Mouse (Mus musculus) forebrain, postnatal 0 days (tissue): ENCODE measurements around the gene 8030474K03Rik. TPM values are rescaled to one million over a fixed set of nuclear protein-coding genes. Genes with fewer than 3 reads are reported as not detected.

ENCODE experiments used
- ATAC-seq: fragments of 200-750 bp; cut with Nextera tagmentation; 2 replicates; pipeline ENCODE4 v1.8.0; 2017; ENCODE audit warnings: mild to moderate bottlenecking, moderate library complexity
- DNase-seq: peaks from one replicate; pipeline ENCODE4 v3.0.0-alpha.2; 2015
- H3K27ac ChIP-seq: fragments of 300-500 bp; sonication (generic); 2 replicates; pipeline ENCODE4 v1.5.1; 2014; ENCODE audit warnings: low read depth, mild to moderate bottlenecking, antibody characterized with exemption, low read length, moderate library complexity, mixed read lengths
- H3K27me3 ChIP-seq: fragments of 300-500 bp; sonication (generic); 2 replicates; pipeline ENCODE4 v1.6.1; 2014; ENCODE audit warnings: mild to moderate bottlenecking, low read length, mixed read lengths; ENCODE audit not compliant: insufficient read depth
- H3K36me3 ChIP-seq: fragments of 300-500 bp; sonication (generic); 2 replicates; pipeline ENCODE4 v1.6.1; 2014; ENCODE audit warnings: mild to moderate bottlenecking, moderate library complexity; ENCODE audit not compliant: insufficient read depth
- H3K4me1 ChIP-seq: fragments of 300-500 bp; sonication (generic); 2 replicates; pipeline ENCODE4 v1.6.1; 2014; ENCODE audit warnings: antibody characterized with exemption; ENCODE audit not compliant: insufficient read depth
- H3K4me2 ChIP-seq: fragments of 300-500 bp; sonication (generic); 2 replicates; pipeline ENCODE4 v1.6.1; 2014; ENCODE audit warnings: low read depth, mild to moderate bottlenecking, moderate library complexity
- H3K4me3 ChIP-seq: fragments of 300-500 bp; sonication (generic); 2 replicates; pipeline ENCODE4 v1.5.1; 2014; ENCODE audit warnings: low read depth, low read length, mixed read lengths
- H3K9ac ChIP-seq: fragments of 300-500 bp; sonication (generic); 2 replicates; pipeline ENCODE4 v1.6.1; 2014; ENCODE audit warnings: mild to moderate bottlenecking
- H3K9me3 ChIP-seq: fragments of 300-500 bp; sonication (generic); 2 replicates; pipeline ENCODE4 v1.6.1; 2016; ENCODE audit warnings: low read length
- CTCF ChIP-seq: sonication (generic); IDR thresholded peaks from 2 replicates; pipeline ENCODE4 v1.5.1; 2016; ENCODE audit warnings: antibody characterized with exemption, control low read depth, low read depth
- WGBS: fragments of 180-500 bp; shearing (Covaris S2); extraction: QIAGEN DNeasy Blood & Tissue Kit; methylation state at CpG from one replicate; pipeline ENCODE4 v1.1.7; 2014; 5-methylcytosine and 5-hydroxymethylcytosine counted together
- polyA plus RNA-seq: library from polyadenylated mRNA; unstranded; fragments of >200 nt; fragmentation: Nextera tagmentation; extraction: Ambion mirVana; gene quantifications from 2 replicates; pipeline ENCODE4 v1.2.1, GENCODE M21; 2015
- total RNA-seq: library from RNA; depleted of rRNA; stranded (reverse); fragments of >200 nt; gene quantifications from 2 replicates; pipeline ENCODE4 v1.2.3, GENCODE M21; 2014; rRNA removed

8030474K03Rik gene
- total RNA-seq (not detected in 2 replicates), polyA plus RNA-seq (not detected in 2 replicates)

DNA sequence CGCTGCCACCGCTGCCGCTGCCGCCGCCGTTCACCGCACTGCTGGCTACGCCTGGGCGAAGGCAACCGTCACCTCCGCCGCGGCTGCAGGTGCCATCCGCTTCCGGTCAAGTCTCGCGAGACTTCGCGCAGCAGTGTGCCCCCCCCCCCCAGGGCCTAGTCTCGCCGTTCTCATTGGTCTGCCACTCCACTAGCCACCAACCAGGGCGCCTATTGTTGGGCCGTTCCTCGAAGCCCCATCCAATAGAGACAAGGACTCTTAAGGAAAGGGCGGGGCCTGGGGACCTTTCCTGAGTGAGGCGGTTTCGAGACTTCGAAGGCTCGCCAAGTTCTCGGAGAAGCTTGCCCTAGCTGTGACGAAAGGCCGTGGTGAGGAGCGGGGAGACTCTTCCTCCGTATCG lies at the start of gene 8030474K03Rik, which contains the start of gene Gm4779:
TSS of gene 8030474K03Rik (plus strand) at position 315 of the 400 bp plus-strand sequence.
TSS of gene Gm4779 (minus strand) at position 82 of the 400 bp plus-strand sequence.
- Histone ChIP-seq H3K27me3 (no peaks in the 10 kb centered on the region), H3K4me3 (no peak within 1 kb of the TSS), H3K9me3 (no peaks in the 10 kb centered on the region), H3K27ac (no peak within 1 kb of the TSS), H3K4me2 (no peak within 1 kb of the TSS), H3K4me1 (no peaks in the 10 kb centered on the region), H3K9ac (no peak within 1 kb of the TSS), H3K36me3 (no peaks in the 10 kb centered on the region)
- DNase-seq (no peak), ATAC-seq (no peak)
- WGBS: 95% methylated on average over 35 of the region's 35 CpGs
- no peak for TF ChIP-seq CTCF

DNA sequence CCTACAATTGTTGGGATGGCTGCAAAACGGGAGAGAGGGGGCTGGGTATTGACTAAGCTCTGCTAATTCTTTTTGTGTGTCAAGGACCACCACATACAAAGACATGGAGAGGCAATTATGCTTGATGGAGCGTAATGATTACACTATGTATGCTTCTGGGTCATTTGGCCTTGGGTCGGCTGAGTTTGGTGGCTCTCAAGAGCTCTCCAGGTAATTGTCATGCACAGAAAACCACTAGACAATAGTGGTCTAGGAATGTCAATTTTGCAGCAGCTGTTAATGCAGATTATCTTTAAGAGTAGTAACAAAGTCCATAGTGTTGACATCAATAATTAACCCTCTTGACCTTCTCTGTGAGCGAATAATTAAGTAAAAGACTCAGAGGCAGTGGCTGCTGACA lies 44.3 kb upstream of the 8030474K03Rik start:
- Histone ChIP-seq H3K27me3 (no peaks in the 10 kb centered on the region), H3K27ac (no peak overlapping the region), H3K4me2 (no peak overlapping the region), H3K36me3 (no peaks in the 10 kb centered on the region), H3K4me3 (no peak overlapping the region), H3K4me1 (no peaks in the 10 kb centered on the region), H3K9me3 (no peaks in the 10 kb centered on the region), H3K9ac (no peak overlapping the region)
- ATAC-seq (no peak), DNase-seq (no peak)
- 40% methylated on average over 4 of the region's 4 CpGs for WGBS
- no peak for TF ChIP-seq CTCF

DNA sequence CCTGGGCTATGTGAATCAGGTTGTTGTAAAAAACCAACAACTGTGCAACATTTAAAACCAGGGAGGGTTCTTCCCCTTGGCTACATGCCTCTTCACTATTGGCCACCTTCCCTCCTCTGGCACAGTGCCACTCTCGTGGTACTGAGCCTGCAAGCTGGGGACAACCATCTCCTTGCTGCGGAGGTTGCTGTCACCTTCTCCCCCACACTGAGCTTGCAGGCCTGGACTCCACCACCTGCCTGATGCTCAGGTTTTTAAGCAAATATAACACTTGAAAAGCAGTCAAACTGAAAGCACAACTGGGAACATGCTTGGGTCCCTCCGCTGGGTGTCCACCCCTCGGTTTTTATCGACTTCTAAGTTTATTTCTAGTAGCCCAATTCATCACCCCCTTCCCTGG lies 40.0 kb upstream of the 8030474K03Rik start:
- WGBS: 59% methylated on average over 5 of the region's 5 CpGs
- H3K27me3 ChIP-seq: no peaks in the 10 kb centered on the region
- no peak overlapping the region for H3K4me3 ChIP-seq
- no peak overlapping the region for H3K9ac ChIP-seq
- TF ChIP-seq CTCF: no peak
- no peak overlapping the region for H3K4me2 ChIP-seq
- no peaks in the 10 kb centered on the region for H3K9me3 ChIP-seq
- DNase-seq (no peak), ATAC-seq (no peak)
- H3K4me1 ChIP-seq: no peaks in the 10 kb centered on the region
- H3K36me3 ChIP-seq: no peaks in the 10 kb centered on the region
- no peak overlapping the region for H3K27ac ChIP-seq

DNA sequence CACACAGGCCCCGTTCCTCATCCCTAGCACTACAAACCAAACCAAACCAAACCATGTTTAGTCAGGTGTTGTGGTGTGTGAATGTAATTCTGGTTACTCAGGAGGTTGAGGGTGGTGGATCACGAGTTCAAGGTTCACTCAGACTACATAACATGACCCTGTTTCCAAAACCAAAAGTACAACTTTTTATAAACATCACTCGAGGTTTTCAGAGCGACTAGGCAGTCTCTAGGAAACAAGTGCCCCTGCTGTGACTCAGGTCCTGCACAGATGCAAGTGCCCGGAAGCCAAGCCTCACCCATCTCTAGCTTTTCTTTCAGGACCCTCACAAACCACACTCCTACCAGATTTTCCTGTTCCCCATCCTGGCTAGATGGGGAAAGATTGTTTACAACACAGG lies 29.8 kb upstream of the 8030474K03Rik start:
- Histone ChIP-seq H3K4me3 (no peak overlapping the region), H3K4me2 (no peak overlapping the region), H3K9ac (no peak overlapping the region), H3K9me3 (no peaks in the 10 kb centered on the region), H3K27me3 (no peaks in the 10 kb centered on the region), H3K27ac (no peak overlapping the region), H3K36me3 (no peaks in the 10 kb centered on the region), H3K4me1 (no peaks in the 10 kb centered on the region)
- DNase-seq (no peak), ATAC-seq (no peak)
- 68% methylated on average over 5 of the region's 5 CpGs for WGBS
- no peak for TF ChIP-seq CTCF

DNA sequence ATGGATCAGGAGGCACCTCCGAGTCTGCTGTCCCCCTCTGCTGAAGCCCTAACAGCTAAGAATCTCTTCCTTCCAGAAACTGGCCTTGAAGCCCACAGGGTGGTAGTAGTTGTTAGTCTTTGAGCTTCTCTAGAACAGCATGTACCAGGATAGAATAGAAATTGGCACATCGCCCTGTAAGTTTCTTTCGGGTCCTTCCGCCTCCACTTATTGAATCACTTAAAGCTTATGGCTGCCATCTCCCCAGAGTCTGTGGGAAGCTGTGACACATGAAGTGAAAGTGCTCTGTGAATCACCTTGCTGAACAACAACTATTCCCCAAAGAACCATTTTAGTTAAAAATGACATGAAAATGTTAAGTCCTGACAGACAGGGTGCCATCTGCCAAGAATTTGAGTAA lies 29.3 kb upstream of the 8030474K03Rik start:
- H3K27ac ChIP-seq: no peak overlapping the region
- H3K9me3 ChIP-seq: no peaks in the 10 kb centered on the region
- TF ChIP-seq CTCF: no peak
- 82% methylated on average over 4 of the region's 4 CpGs for WGBS
- H3K36me3 ChIP-seq: no peaks in the 10 kb centered on the region
- no peaks in the 10 kb centered on the region for H3K27me3 ChIP-seq
- H3K4me2 ChIP-seq: no peak overlapping the region
- no peak for DNase-seq
- H3K4me1 ChIP-seq: no peaks in the 10 kb centered on the region
- no peak overlapping the region for H3K4me3 ChIP-seq
- ATAC-seq: no peak
- no peak overlapping the region for H3K9ac ChIP-seq

DNA sequence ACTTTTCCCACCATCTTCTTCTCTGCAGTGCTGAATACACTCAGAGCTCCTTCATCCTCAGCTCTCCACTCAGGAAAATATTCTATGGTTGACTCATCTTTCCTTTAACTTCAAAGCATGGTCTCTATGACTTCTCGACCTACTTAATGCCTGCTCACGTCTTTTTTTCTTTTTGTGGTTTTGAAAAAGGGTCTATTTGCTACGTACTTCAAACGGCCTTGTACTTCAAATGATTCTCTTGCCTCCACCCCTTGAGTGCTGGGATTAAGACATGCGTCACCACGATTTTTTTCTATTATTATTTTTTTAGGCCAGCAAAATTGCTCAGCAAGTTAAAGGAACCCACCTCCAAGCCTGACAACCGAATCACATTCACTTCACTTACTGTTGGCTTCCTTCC lies 27.2 kb upstream of the 8030474K03Rik start:
- H3K4me2 ChIP-seq: no peak overlapping the region
- H3K36me3 ChIP-seq: no peaks in the 10 kb centered on the region
- H3K9me3 ChIP-seq: no peaks in the 10 kb centered on the region
- ATAC-seq (no peak), DNase-seq (no peak)
- H3K9ac ChIP-seq: no peak overlapping the region
- no peak overlapping the region for H3K4me3 ChIP-seq
- no peak overlapping the region for H3K27ac ChIP-seq
- no peaks in the 10 kb centered on the region for H3K27me3 ChIP-seq
- H3K4me1 ChIP-seq: no peaks in the 10 kb centered on the region
- TF ChIP-seq CTCF: no peak
- WGBS: 72% methylated on average over 7 of the region's 7 CpGs

DNA sequence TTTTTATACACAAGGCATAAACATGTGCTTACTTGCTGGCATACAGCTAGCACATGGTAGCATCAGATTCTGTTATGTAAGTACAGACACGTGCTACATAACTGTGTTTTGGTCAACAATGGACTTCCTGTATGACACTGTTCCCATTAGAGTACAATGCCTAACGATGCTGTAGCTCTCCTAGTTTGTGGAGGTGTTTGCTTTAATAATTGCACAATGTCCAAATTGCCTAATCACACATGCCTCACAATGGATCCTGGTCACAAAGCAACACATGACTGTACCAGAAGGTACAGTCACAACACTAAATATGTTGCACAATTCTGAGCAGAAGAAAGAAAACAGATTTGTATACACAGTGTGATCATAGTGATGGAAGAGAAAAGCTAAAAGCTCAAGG lies 25.0 kb upstream of the 8030474K03Rik start:
- H3K27ac ChIP-seq: no peak overlapping the region
- no peak overlapping the region for H3K4me3 ChIP-seq
- no peaks in the 10 kb centered on the region for H3K9me3 ChIP-seq
- no peak overlapping the region for H3K9ac ChIP-seq
- 53% methylated on average over 2 of the region's 2 CpGs for whole genome bisulfite sequencing
- H3K27me3 ChIP-seq: no peaks in the 10 kb centered on the region
- ATAC-seq (no peak), DNase-seq (no peak)
- H3K4me1 ChIP-seq: no peaks in the 10 kb centered on the region
- no peak for TF ChIP-seq CTCF
- no peaks in the 10 kb centered on the region for H3K36me3 ChIP-seq
- H3K4me2 ChIP-seq: no peak overlapping the region
